Mouse (Mus musculus): ENCODE measurements at regions not wholly inside any gene's neighbourhood (a gene's known extent, or its start where the extent isn't known, plus 50 kb on each side); places are given as distances from the start of the nearest gene placed in this dataset.

GRCm38 (mm10) chr2:45258897-45259296 is 141.7 kb upstream of the Zeb2 start:
- TF ChIP-seq ZNF384 (IDR thresholded peaks at IDR 0.05; ENCODE audit: low read depth, low read length) (no peak), HCFC1 (IDR thresholded peaks at IDR 0.05; ENCODE audit: borderline replicate concordance, insufficient read depth, low read length) (no peak), ZC3H11A (IDR thresholded peaks at IDR 0.05; ENCODE audit: borderline replicate concordance, low read depth, low read length) (no peak), CHD2 (IDR thresholded peaks at IDR 0.05; ENCODE audit: low read depth, low read length) (no peak), MAFK (IDR thresholded peaks at IDR 0.05; ENCODE audit: insufficient read depth, low read depth, low read length) (no peak)

Data from ES-E14 (cell line).